Mouse (Mus musculus) heart, embryonic 12.5 days (tissue): Measurements from ENCODE around the gene Rfesd. TPM values are rescaled to one million over a fixed set of nuclear protein-coding genes. Genes with fewer than 3 reads are reported as not detected.

ENCODE experiments used
- ATAC-seq: fragments of 200-750 bp; cut with Nextera tagmentation; 2 replicates; pipeline ENCODE4 v1.8.0; 2017; ENCODE audit warnings: moderate TSS enrichment, moderate library complexity; ENCODE audit not compliant: insufficient number of reproducible peaks, low FRiP score
- H3K27ac ChIP-seq: fragments of 300-500 bp; sonication (generic); 2 replicates; pipeline ENCODE4 v1.5.1; 2016; ENCODE audit warnings: mild to moderate bottlenecking, moderate library complexity; ENCODE audit not compliant: poor library complexity, severe bottlenecking
- H3K27me3 ChIP-seq: fragments of 300-500 bp; sonication (generic); replicated peaks from 2 replicates; pipeline ENCODE4 v1.6.1; 2016; ENCODE audit warnings: mild to moderate bottlenecking, moderate library complexity
- H3K36me3 ChIP-seq: fragments of 300-500 bp; sonication (generic); 2 replicates; pipeline ENCODE4 v1.6.1; 2016; ENCODE audit warnings: mild to moderate bottlenecking, moderate library complexity
- H3K4me1 ChIP-seq: fragments of 300-500 bp; sonication (generic); replicated peaks from 2 replicates; pipeline ENCODE4 v1.6.1; 2016; ENCODE audit warnings: mild to moderate bottlenecking
- H3K4me2 ChIP-seq: fragments of 300-500 bp; sonication (generic); 2 replicates; pipeline ENCODE4 v1.6.1; 2016; ENCODE audit warnings: mild to moderate bottlenecking, moderate library complexity
- H3K4me3 ChIP-seq: fragments of 300-500 bp; sonication (generic); 2 replicates; pipeline ENCODE4 v1.5.1; 2016; ENCODE audit warnings: mild to moderate bottlenecking
- H3K9ac ChIP-seq: fragments of 300-500 bp; sonication (generic); 2 replicates; pipeline ENCODE4 v1.6.1; 2016; ENCODE audit warnings: mild to moderate bottlenecking, moderate library complexity
- H3K9me3 ChIP-seq: fragments of 300-500 bp; sonication (generic); replicated peaks from 2 replicates; pipeline ENCODE4 v1.6.1; 2016; ENCODE audit warnings: mild to moderate bottlenecking, moderate library complexity
- whole genome bisulfite sequencing: fragments of 180-500 bp; shearing (Covaris S2); methylation state at CpG from one replicate; pipeline ENCODE4 v1.1.7; 2016; 5-methylcytosine and 5-hydroxymethylcytosine counted together
- polyA plus RNA-seq: library from polyadenylated mRNA; unstranded; fragments of >200 nt; fragmentation: Nextera tagmentation; extraction: Ambion mirVana; gene quantifications from 2 replicates; pipeline ENCODE4 v1.2.1, GENCODE M21; 2016

Gene Rfesd
- polyA plus RNA-seq, 1 experiment from 2014 or later, result 22.7 TPM

GRCm38 (mm10) chr13:76044971-76045370 is 26.5 kb upstream of the Rfesd start:
- ATAC-seq, result no peak
- Histone ChIP-seq H3K9me3 (no peaks in the 10 kb centered on the region), H3K36me3 (no peaks in the 10 kb centered on the region), H3K4me2 (no peak overlapping the region), H3K27me3 (no peaks in the 10 kb centered on the region), H3K4me1 (no peaks in the 10 kb centered on the region), H3K9ac (no peak overlapping the region), H3K27ac (no peak overlapping the region), H3K4me3 (no peak overlapping the region)

- Histone ChIP-seq H3K36me3 (no peaks in the 10 kb centered on the region), H3K4me1 (no peaks in the 10 kb centered on the region), H3K4me2 (no peak overlapping the region), H3K9ac (no peak overlapping the region), H3K9me3 (no peaks in the 10 kb centered on the region), H3K4me3 (no peak overlapping the region), H3K27me3 (no peaks in the 10 kb centered on the region), H3K27ac (no peak overlapping the region)
- 53% methylated on average over 1 of the region's 1 CpGs for WGBS
- no peak for ATAC-seq
Observed at GRCm38 (mm10) chr13:76042455-76042854, 23.9 kb upstream of the Rfesd start.

GRCm38 (mm10) chr13:76024588-76024987 is 6.1 kb upstream of the Rfesd start:
- no peak for ATAC-seq
- Histone ChIP-seq H3K4me1 (no peaks in the 10 kb centered on the region), H3K4me2 (no peak overlapping the region), H3K4me3 (no peak overlapping the region), H3K27me3 (no peaks in the 10 kb centered on the region), H3K36me3 (no peaks in the 10 kb centered on the region), H3K27ac (no peak overlapping the region), H3K9ac (no peak overlapping the region), H3K9me3 (no peaks in the 10 kb centered on the region)
- 66% methylated on average over 3 of the region's 3 CpGs for WGBS

GRCm38 (mm10) chr13:76021782-76022181 is 3.3 kb upstream of the Rfesd start:
- no peaks in the 10 kb centered on the region for H3K27me3 ChIP-seq
- H3K36me3 ChIP-seq, result no peaks in the 10 kb centered on the region
- WGBS, result 91% methylated on average over 2 of the region's 2 CpGs
- no peak overlapping the region for H3K4me2 ChIP-seq
- no peak overlapping the region for H3K9ac ChIP-seq
- ATAC-seq, result no peak
- no peaks in the 10 kb centered on the region for H3K9me3 ChIP-seq
- H3K4me3 ChIP-seq, result no peak overlapping the region
- H3K4me1 ChIP-seq, result peaks cover 3% of the 10 kb centered on the region; the same call in 1 of the 2 replicates
- no peak overlapping the region for H3K27ac ChIP-seq

- H3K27me3 ChIP-seq, result no peaks in the 10 kb centered on the region
- H3K9ac ChIP-seq, result peak overlapping the region; percentile 86; the same call in 1 of the 2 replicates
- peak; percentile 36 for ATAC-seq
- peaks cover 3% of the 10 kb centered on the region; the same call in 1 of the 2 replicates for H3K4me1 ChIP-seq
- H3K27ac ChIP-seq, result no peak overlapping the region
- peak overlapping the region; percentile 76 for H3K4me2 ChIP-seq
- H3K4me3 ChIP-seq, result peak overlapping the region; percentile 71
- H3K9me3 ChIP-seq, result no peaks in the 10 kb centered on the region
- 46% methylated on average over 5 of the region's 5 CpGs for WGBS
- H3K36me3 ChIP-seq, result no peaks in the 10 kb centered on the region
Observed at GRCm38 (mm10) chr13:76018844-76019400, 403 bp upstream of the Rfesd start.

GRCm38 (mm10) chr13:76017465-76017864 is 1.1 kb downstream of the Rfesd start:
- no peaks in the 10 kb centered on the region for H3K9me3 ChIP-seq
- H3K4me3 ChIP-seq, result peak overlapping the region; percentile 71
- no peaks in the 10 kb centered on the region for H3K36me3 ChIP-seq
- peaks cover 3% of the 10 kb centered on the region; the same call in 1 of the 2 replicates for H3K4me1 ChIP-seq
- H3K4me2 ChIP-seq, result peak overlapping the region; percentile 76
- H3K9ac ChIP-seq, result peak overlapping the region; percentile 86
- ATAC-seq, result peak; percentile 52; the same call in 1 of the 2 replicates
- no peaks in the 10 kb centered on the region for H3K27me3 ChIP-seq
- WGBS, result 57% methylated on average over 4 of the region's 4 CpGs
- H3K27ac ChIP-seq, result peak overlapping the region; percentile 92

GRCm38 (mm10) chr13:76014511-76014910 is 4.0 kb downstream of the Rfesd start:
- WGBS, result 32% methylated on average over 2 of the region's 2 CpGs
- no peak for ATAC-seq
- H3K4me3 ChIP-seq, result no peak overlapping the region

GRCm38 (mm10) chr13:76003272-76003671 is 15.2 kb downstream of the Rfesd start:
- no peak for ATAC-seq
- Histone ChIP-seq H3K4me2 (no peak overlapping the region), H3K9ac (no peak overlapping the region), H3K9me3 (no peaks in the 10 kb centered on the region), H3K27ac (no peak overlapping the region), H3K27me3 (no peaks in the 10 kb centered on the region), H3K4me1 (no peaks in the 10 kb centered on the region), H3K36me3 (peaks cover 15% of the 10 kb centered on the region), H3K4me3 (no peak overlapping the region)
- 75% methylated on average over 3 of the region's 3 CpGs for WGBS

More at GRCm38 (mm10) chr13:76014511-76014910, 4.0 kb downstream of the Rfesd start:
- Histone ChIP-seq H3K27me3 (no peaks in the 10 kb centered on the region), H3K27ac (no peak overlapping the region), H3K4me2 (no peak overlapping the region), H3K9me3 (no peaks in the 10 kb centered on the region), H3K9ac (no peak overlapping the region), H3K36me3 (no peaks in the 10 kb centered on the region), H3K4me1 (peaks cover 3% of the 10 kb centered on the region; the same call in 1 of the 2 replicates)

GRCm38 (mm10) chr13:75992169-75993028 is 26.1 kb downstream of the Rfesd start:
- Histone ChIP-seq H3K27ac (no peak overlapping the region), H3K4me1 (0 out of 2 replicates have a peak, but pooled peaks cover 3% of the 10 kb centered on the region), H3K36me3 (no peaks in the 10 kb centered on the region), H3K4me3 (no peak overlapping the region), H3K9ac (no peak overlapping the region), H3K9me3 (no peaks in the 10 kb centered on the region), H3K4me2 (no peak overlapping the region), H3K27me3 (no peaks in the 10 kb centered on the region)
- no peak for ATAC-seq
- 65% methylated on average over 9 of the region's 9 CpGs for WGBS

GRCm38 (mm10) chr13:75988096-75988495 is 30.4 kb downstream of the Rfesd start:
- 67% methylated on average over 1 of the region's 1 CpGs for WGBS

GRCm38 (mm10) chr13:75981901-75982300 is 36.6 kb downstream of the Rfesd start:
- ATAC-seq, result no peak
- Histone ChIP-seq H3K9ac (no peak overlapping the region), H3K9me3 (no peaks in the 10 kb centered on the region), H3K27ac (no peak overlapping the region), H3K27me3 (no peaks in the 10 kb centered on the region), H3K36me3 (no peaks in the 10 kb centered on the region), H3K4me2 (no peak overlapping the region), H3K4me1 (no peaks in the 10 kb centered on the region), H3K4me3 (no peak overlapping the region)

More at GRCm38 (mm10) chr13:75988096-75988495, 30.4 kb downstream of the Rfesd start:
- no peak for ATAC-seq
- no peaks in the 10 kb centered on the region for H3K4me1 ChIP-seq
- H3K36me3 ChIP-seq, result no peaks in the 10 kb centered on the region
- no peak overlapping the region for H3K27ac ChIP-seq
- H3K4me3 ChIP-seq, result no peak overlapping the region
- H3K27me3 ChIP-seq, result no peaks in the 10 kb centered on the region
- H3K9ac ChIP-seq, result no peak overlapping the region
- H3K9me3 ChIP-seq, result no peaks in the 10 kb centered on the region
- no peak overlapping the region for H3K4me2 ChIP-seq
